Mouse (Mus musculus) gastrocnemius, postnatal 4 days (tissue): ENCODE data around the gene Ppbp. TPM values are rescaled to one million over a fixed set of nuclear protein-coding genes. Genes with fewer than 3 reads are reported as not detected.

Source experiments
- DNase-seq, 2 experiments: peaks; one replicate each; pipeline ENCODE4 v3.0.0; 2021 to 2022; ENCODE audit warnings: low spot score in 2 of 2, mixed read lengths in 2 of 2
- long read RNA-seq, 2 experiments: library from polyadenylated mRNA; stranded (forward); transcript quantifications; one replicate each; pipeline ENCODE4 v2.0.0; 2021
- total RNA-seq, 2 experiments: library from RNA; stranded (reverse); gene quantifications; 2 replicates each; pipeline ENCODE4 v1.2.3; 2021

Gene Ppbp
- total RNA-seq: 1 to 10 TPM; 1.4 to 1.5 TPM
- long read RNA-seq, experiment 1: 0 reads
- long read RNA-seq, experiment 2: 0 reads

- DNase-seq: no peak
These were observed at the start of gene Ppbp for GRCm38 (mm10) chr5:90768218-90768617. Gene Ppbp, plus strand, starts transcription at chr5:90768518.

GRCm38 (mm10) chr5:90722656-90723055 lies 45.7 kb upstream of the Ppbp start:
- DNase-seq: no peak

- no peak for DNase-seq
These were observed 40.1 kb upstream of the Ppbp start for GRCm38 (mm10) chr5:90728254-90728653.

GRCm38 (mm10) chr5:90731480-90731879 lies 36.8 kb upstream of the Ppbp start:
- no peak for DNase-seq

DNA sequence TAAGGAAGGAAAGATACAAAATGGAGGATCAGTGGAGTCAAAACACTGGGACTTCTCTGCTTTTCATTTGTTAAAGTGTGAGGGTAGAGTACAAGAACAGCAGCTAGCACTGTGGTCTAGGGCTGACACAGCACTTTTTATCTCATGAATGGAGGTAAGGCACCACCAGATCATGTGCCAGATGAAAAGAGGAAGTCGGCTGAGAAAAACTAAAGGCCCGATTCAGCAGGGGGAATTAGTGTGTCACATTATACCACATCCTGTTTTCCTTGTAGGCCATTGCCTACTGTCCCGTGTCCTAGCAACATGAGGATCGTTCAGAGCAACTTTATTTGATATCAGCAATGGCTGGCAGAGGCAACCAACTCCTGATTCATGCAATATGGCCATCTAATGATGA lies 26.3 kb upstream of the Ppbp start:
- DNase-seq: no peak

GRCm38 (mm10) chr5:90753934-90754333 lies 14.4 kb upstream of the Ppbp start:
- DNase-seq: no peak

GRCm38 (mm10) chr5:90758020-90758605 lies 10.2 kb upstream of the Ppbp start:
- DNase-seq: no peak

DNA sequence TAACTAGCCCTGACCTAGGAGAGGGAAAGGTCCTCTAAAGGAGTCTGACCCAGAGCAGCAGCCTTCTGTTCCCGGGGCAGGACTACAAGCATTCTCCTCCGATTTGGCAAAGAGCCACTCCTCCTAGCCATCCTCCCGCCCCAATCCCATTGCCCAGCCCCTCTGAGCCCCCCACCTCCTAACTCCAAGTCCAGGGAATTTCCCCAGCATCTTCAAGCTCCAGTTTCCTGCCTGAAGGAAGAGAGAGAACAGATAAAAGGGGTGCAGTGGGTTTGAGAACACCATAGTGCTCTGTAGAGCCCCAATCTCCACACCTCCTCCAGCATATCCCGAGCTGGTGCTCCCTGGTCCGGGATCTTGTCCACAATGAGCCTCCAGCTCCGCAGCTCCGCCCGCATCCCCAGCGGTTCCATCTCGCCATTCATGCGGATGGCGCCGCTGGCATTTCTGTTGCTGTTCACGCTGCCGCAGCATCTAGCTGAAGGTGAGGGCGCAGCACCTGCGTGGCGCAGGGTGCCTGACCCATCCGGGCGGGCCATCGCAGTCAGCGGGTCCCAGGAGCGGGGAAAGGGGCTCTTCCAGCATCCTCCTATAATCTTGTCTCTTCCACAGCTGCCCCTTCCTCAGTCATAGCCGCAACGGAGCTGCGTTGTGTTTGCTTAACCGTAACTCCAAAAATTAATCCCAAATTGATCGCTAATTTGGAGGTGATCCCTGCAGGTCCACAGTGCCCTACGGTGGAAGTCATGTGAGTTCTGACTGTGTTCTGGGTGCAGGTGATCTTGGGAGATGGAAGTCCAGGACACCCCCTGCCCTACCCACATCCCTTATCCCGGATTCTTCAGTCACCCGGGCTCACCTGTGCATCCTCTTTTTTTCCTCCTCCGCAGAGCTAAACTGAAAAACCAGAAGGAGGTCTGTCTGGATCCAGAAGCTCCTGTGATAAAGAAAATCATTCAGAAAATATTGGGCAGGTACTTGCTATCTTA lies 8.9 kb upstream of the Ppbp start, which contains the start of gene Cxcl5:
Cxcl5 (plus strand) TSS at position 284 of the 989 bp plus-strand sequence.
- DNase-seq: no peak

- no peak for DNase-seq
These were observed 8.0 kb upstream of the Ppbp start for GRCm38 (mm10) chr5:90760303-90760702.

DNA sequence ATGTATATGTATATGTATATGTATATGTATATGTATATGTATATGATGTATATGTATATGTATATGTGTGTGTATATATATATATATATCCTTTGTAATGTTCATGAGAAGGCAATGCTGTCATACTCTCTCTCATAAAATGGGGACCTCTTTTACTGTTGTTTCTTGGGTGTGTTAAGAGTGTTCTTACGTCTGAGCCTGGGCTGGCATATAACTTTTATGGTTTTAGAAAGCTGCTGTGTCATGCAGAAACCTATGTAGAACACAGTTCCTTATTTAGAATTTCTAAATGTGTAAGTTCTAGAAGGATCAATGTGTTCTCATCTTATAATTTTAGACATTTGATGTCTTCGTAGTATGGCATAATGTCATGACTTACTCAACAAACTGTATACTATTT lies 7.5 kb upstream of the Ppbp start:
- no peak for DNase-seq

DNA sequence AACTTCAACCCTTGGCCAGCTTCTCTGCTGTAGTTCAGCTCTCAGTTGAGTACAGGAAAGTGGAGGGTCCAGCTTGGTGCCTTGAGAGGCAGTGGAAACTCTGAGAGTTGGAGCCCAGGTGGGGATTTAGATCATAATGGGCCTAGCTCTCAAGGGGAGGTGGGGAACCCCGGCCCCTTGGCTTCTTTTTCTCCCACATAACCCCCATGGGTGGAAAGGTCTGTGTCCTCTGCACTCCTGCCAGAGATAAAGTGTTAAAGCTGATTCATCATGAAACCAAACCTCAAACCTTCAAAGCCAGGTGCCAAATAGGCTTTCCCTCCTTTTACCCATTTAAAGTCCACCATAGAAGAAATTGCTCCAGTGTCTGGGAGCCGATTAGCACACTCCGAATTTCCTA lies 6.5 kb upstream of the Ppbp start:
- no peak for DNase-seq

GRCm38 (mm10) chr5:90763912-90764665 lies 4.2 kb upstream of the Ppbp start:
- DNase-seq: no peak

DNA sequence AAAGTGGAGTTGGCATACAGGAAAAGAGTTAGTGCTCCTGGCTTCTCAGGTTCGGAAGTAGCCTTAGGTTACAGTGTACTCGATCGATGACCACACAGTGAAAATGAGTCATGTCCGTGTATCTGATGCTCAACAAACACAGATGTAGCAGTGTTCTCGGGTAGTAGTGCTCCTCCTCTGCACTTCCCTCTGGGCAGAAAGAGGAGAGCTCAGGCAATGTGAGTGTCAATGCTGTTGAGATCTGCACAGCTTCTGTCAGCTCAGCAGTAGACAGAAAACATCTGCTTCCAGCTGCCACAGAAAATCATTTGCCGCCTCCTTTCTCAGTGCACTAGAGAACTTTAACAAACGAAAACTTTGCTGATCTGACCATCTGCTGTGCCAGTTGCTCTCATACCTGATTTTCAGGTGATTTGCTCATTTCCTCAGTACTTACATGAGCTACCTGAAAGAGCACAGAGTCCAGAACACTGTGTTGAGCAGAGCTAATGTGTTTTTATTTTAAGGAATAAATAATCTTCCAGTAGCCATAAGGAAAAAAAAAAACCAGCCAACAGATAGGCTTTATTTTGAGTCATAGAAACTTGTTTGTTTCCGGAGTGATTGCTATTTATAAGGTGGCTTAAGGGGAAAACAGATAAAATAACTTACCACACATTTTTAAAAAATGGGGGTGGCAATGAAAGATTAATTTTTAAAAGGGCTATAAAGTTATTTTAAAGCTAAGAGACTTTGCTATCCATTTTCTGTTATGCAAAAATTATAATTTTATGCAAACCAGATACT lies 2.3 kb upstream of the Ppbp start:
- DNase-seq: no peak

DNA sequence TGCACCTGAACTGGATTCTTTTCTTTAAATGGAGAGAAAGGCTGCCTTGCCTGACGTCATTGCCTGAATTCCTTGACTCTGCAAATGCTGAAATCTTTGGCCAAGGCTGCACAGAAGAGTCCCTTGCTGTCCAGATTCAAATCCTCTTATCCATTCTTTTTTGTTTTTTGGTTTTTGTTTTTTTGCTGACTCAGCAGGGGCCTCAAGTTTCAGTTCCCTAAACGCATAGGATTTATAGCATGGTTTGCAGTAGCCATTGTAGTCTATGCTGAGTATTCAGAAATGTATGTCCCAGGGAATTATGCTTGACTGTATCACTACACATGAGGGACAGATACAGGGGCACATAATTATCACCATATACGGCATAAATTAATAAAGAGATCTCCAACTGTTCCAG lies 3.1 kb downstream of the Ppbp start:
- no peak for DNase-seq

DNA sequence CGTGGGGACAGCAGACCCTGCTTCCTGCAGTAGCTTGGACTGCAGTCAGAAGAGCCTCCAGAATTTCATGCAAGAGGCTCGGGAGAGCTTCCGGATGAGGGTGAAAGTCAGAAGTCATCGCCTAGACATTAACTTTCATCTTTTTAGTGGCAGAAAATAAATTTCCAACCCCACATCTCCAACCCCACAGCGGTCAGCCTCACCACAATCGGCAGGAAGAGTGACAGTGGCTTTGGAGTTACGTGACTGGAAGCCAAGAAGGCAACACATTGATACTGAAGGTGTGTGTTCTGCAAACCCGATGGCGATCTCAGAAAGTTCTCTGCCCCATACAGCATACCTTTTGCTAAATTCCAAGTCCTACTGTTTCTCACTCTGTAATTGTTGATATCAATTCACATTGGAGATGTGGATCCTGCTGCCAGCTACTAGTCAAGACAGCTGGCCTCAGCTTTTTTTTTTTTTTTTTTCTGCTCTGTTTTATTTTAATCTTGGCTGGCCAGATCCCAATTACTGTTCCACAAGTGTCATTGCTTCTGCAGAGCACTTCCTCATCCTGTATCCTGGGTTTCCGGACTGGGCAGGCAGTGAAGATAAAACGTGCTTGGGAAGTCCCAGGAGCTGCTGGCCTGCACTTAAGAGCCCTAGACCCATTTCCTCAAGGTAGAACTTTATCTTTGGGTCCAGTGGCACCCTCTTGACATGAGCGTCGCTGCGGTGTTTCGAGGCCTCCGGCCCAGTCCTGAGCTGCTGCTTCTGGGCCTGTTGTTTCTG lies 3.7 kb downstream of the Ppbp start, which contains the start of gene Pf4:
Pf4 (plus strand) TSS at position 556 of the 774 bp plus-strand sequence.
- no peak for DNase-seq

- DNase-seq: no peak
These were observed 7.2 kb downstream of the Ppbp start for GRCm38 (mm10) chr5:90775562-90775961.

GRCm38 (mm10) chr5:90777621-90778020 lies 9.3 kb downstream of the Ppbp start:
- DNase-seq: no peak

DNA sequence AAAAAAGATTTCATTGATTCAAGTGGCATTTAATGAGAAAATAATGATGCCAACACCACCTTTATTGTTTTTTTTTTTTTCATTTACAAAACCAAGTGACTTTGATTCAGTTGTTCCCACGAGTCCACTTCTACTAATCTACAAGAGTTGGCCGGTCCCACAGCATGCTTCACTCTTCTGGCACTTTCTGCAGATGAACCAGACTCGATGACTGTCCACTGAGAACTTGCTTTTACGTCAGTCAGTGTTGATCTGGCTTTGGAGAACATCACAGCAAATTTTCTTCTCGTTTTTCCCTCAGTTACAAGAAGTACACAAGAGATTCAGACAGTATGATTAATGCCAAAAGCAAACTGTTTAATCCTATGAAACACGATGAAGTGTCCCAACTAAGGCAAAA lies 10.5 kb downstream of the Ppbp start:
- no peak for DNase-seq

DNA sequence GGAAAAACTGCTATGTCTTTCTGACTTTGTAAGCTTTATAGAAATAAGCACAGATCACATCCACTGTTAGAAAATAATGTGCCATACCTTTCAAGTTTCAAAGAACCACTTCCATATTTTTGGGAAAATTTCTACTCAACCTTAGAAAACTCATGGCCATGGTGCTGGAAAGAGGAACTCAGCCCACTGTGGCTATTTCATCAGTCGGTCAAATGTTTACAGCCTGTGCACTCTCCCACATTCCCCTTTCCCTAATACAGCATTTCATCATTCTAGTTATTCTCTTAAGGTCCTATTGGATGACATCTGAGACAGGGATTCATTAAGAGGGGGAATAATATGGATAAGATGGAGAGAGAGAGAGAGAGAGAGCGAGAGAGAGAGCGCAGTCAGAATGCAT lies 15.4 kb downstream of the Ppbp start:
- DNase-seq: no peak
